Mouse (Mus musculus): ENCODE data around the gene Stx8. TPM values are rescaled to one million over a fixed set of nuclear protein-coding genes. Genes with fewer than 3 reads are reported as not detected.

The Stx8 gene
- polyA plus RNA-seq, 1 experiment from 2014 or later = 23.4 TPM

GRCm38 (mm10) chr11:68190849-68191248, 224.9 kb downstream of the Stx8 start:
- ATAC-seq (ENCODE audit: low read depth) = no peak
- H3K27ac ChIP-seq = no peak overlapping the region
- 62% methylated on average over 5 of the region's 5 CpGs for WGBS (ENCODE audit: insufficient replicate concordance)

GRCm38 (mm10) chr11:68195168-68195567, 229.2 kb downstream of the Stx8 start:
- H3K27ac ChIP-seq = no peak overlapping the region
- H3K27me3 ChIP-seq = no peaks in the 10 kb centered on the region
- H3K4me2 ChIP-seq = no peak overlapping the region
- H3K9ac ChIP-seq = no peak overlapping the region
- H3K36me3 ChIP-seq = no peaks in the 10 kb centered on the region
- DNase-seq (no peak), ATAC-seq (ENCODE audit: low read depth) (no peak)
- H3K9me3 ChIP-seq (replicated peaks) = no peaks in the 10 kb centered on the region
- 0 out of 2 replicates have a peak, but pooled peaks cover 6% of the 10 kb centered on the region for H3K4me1 ChIP-seq (replicated peaks)
- H3K4me3 ChIP-seq (replicated peaks) = no peak overlapping the region
- WGBS (ENCODE audit: insufficient replicate concordance) = 53% methylated on average over 6 of the region's 6 CpGs

More at GRCm38 (mm10) chr11:68190849-68191248, 224.9 kb downstream of the Stx8 start:
- H3K36me3 ChIP-seq = no peaks in the 10 kb centered on the region
- H3K9me3 ChIP-seq (replicated peaks) = no peaks in the 10 kb centered on the region
- H3K4me1 ChIP-seq (replicated peaks) = 0 out of 2 replicates have a peak, but pooled peaks cover 1% of the 10 kb centered on the region
- H3K4me3 ChIP-seq (replicated peaks) = no peak overlapping the region
- DNase-seq = no peak
- H3K9ac ChIP-seq = no peak overlapping the region
- no peaks in the 10 kb centered on the region for H3K27me3 ChIP-seq
- H3K4me2 ChIP-seq = no peak overlapping the region

GRCm38 (mm10) chr11:68195693-68196176, 229.7 kb downstream of the Stx8 start:
- Histone ChIP-seq H3K9me3 (replicated peaks) (no peaks in the 10 kb centered on the region), H3K27ac (no peak overlapping the region), H3K36me3 (no peaks in the 10 kb centered on the region), H3K4me1 (replicated peaks) (0 out of 2 replicates have a peak, but pooled peaks cover 6% of the 10 kb centered on the region), H3K4me3 (replicated peaks) (no peak overlapping the region), H3K4me2 (no peak overlapping the region), H3K9ac (no peak overlapping the region), H3K27me3 (no peaks in the 10 kb centered on the region)
- DNase-seq = no peak
- no peak for ATAC-seq (ENCODE audit: low read depth)
- 72% methylated on average over 10 of the region's 10 CpGs for WGBS (ENCODE audit: insufficient replicate concordance)

GRCm38 (mm10) chr11:68196566-68196965, 230.6 kb downstream of the Stx8 start:
- 73% methylated on average over 6 of the region's 6 CpGs for WGBS (ENCODE audit: insufficient replicate concordance)
- H3K9ac ChIP-seq = no peak overlapping the region
- ATAC-seq (ENCODE audit: low read depth) (no peak), DNase-seq (no peak)
- no peaks in the 10 kb centered on the region for H3K36me3 ChIP-seq
- no peak overlapping the region for H3K4me2 ChIP-seq
- no peak overlapping the region for H3K4me3 ChIP-seq (replicated peaks)
- H3K9me3 ChIP-seq (replicated peaks) = no peaks in the 10 kb centered on the region
- H3K27ac ChIP-seq = no peak overlapping the region
- no peaks in the 10 kb centered on the region for H3K27me3 ChIP-seq
- H3K4me1 ChIP-seq (replicated peaks) = 0 out of 2 replicates have a peak, but pooled peaks cover 6% of the 10 kb centered on the region

- Histone ChIP-seq H3K27ac (no peak overlapping the region), H3K36me3 (no peaks in the 10 kb centered on the region), H3K4me2 (no peak overlapping the region), H3K4me3 (replicated peaks) (no peak overlapping the region), H3K27me3 (no peaks in the 10 kb centered on the region), H3K9me3 (replicated peaks) (no peaks in the 10 kb centered on the region), H3K9ac (no peak overlapping the region), H3K4me1 (replicated peaks) (0 out of 2 replicates have a peak, but pooled peaks cover 6% of the 10 kb centered on the region)
- WGBS (ENCODE audit: insufficient replicate concordance) = 79% methylated on average over 11 of the region's 11 CpGs
- DNase-seq = no peak
- ATAC-seq (ENCODE audit: low read depth) = no peak
Observed at GRCm38 (mm10) chr11:68197471-68197870, 231.5 kb downstream of the Stx8 start.

- WGBS (ENCODE audit: insufficient replicate concordance) = 69% methylated on average over 10 of the region's 10 CpGs
- Histone ChIP-seq H3K4me1 (replicated peaks) (0 out of 2 replicates have a peak, but pooled peaks cover 6% of the 10 kb centered on the region), H3K27ac (no peak overlapping the region), H3K4me3 (replicated peaks) (no peak overlapping the region), H3K9ac (no peak overlapping the region), H3K36me3 (no peaks in the 10 kb centered on the region), H3K27me3 (no peaks in the 10 kb centered on the region), H3K4me2 (no peak overlapping the region), H3K9me3 (replicated peaks) (no peaks in the 10 kb centered on the region)
- ATAC-seq (ENCODE audit: low read depth) = no peak
- DNase-seq = no peak
Observed at GRCm38 (mm10) chr11:68198696-68199095, 232.7 kb downstream of the Stx8 start.

- H3K4me1 ChIP-seq (replicated peaks) = 0 out of 2 replicates have a peak, but pooled peaks cover 6% of the 10 kb centered on the region
- no peaks in the 10 kb centered on the region for H3K9me3 ChIP-seq (replicated peaks)
- H3K36me3 ChIP-seq = no peaks in the 10 kb centered on the region
- H3K4me3 ChIP-seq (replicated peaks) = no peak overlapping the region
- no peak overlapping the region for H3K27ac ChIP-seq
- ATAC-seq (ENCODE audit: low read depth) = no peak
- H3K4me2 ChIP-seq = no peak overlapping the region
- H3K27me3 ChIP-seq = no peaks in the 10 kb centered on the region
- DNase-seq = no peak
- 70% methylated on average over 8 of the region's 8 CpGs for WGBS (ENCODE audit: insufficient replicate concordance)
- H3K9ac ChIP-seq = no peak overlapping the region
Observed at GRCm38 (mm10) chr11:68199103-68199502, 233.1 kb downstream of the Stx8 start.

GRCm38 (mm10) chr11:68199801-68200423, 233.9 kb downstream of the Stx8 start:
- H3K9ac ChIP-seq = no peak overlapping the region
- H3K4me3 ChIP-seq (replicated peaks) = no peak overlapping the region
- no peaks in the 10 kb centered on the region for H3K27me3 ChIP-seq
- no peak for ATAC-seq (ENCODE audit: low read depth)
- 47% methylated on average over 10 of the region's 10 CpGs for WGBS (ENCODE audit: insufficient replicate concordance)
- H3K4me2 ChIP-seq = no peak overlapping the region
- H3K27ac ChIP-seq = no peak overlapping the region
- H3K4me1 ChIP-seq (replicated peaks) = 0 out of 2 replicates have a peak, but pooled peaks cover 6% of the 10 kb centered on the region
- H3K36me3 ChIP-seq = no peaks in the 10 kb centered on the region
- DNase-seq = no peak
- H3K9me3 ChIP-seq (replicated peaks) = no peaks in the 10 kb centered on the region

- Histone ChIP-seq H3K27me3 (no peaks in the 10 kb centered on the region), H3K9me3 (replicated peaks) (no peaks in the 10 kb centered on the region), H3K36me3 (no peaks in the 10 kb centered on the region), H3K9ac (no peak overlapping the region), H3K4me2 (no peak overlapping the region), H3K27ac (no peak overlapping the region), H3K4me1 (replicated peaks) (0 out of 2 replicates have a peak, but pooled peaks cover 6% of the 10 kb centered on the region), H3K4me3 (replicated peaks) (no peak overlapping the region)
- ATAC-seq (ENCODE audit: low read depth) (no peak), DNase-seq (no peak)
- WGBS (ENCODE audit: insufficient replicate concordance) = 72% methylated on average over 4 of the region's 4 CpGs
Observed at GRCm38 (mm10) chr11:68200500-68200899, 234.5 kb downstream of the Stx8 start.

- H3K4me1 ChIP-seq (replicated peaks) = 0 out of 2 replicates have a peak, but pooled peaks cover 4% of the 10 kb centered on the region
- DNase-seq (no peak), ATAC-seq (ENCODE audit: low read depth) (no peak)
- H3K27ac ChIP-seq = no peak overlapping the region
- no peaks in the 10 kb centered on the region for H3K36me3 ChIP-seq
- H3K27me3 ChIP-seq = no peaks in the 10 kb centered on the region
- 43% methylated on average over 1 of the region's 1 CpGs for WGBS (ENCODE audit: insufficient replicate concordance)
- no peak overlapping the region for H3K4me3 ChIP-seq (replicated peaks)
- H3K9ac ChIP-seq = no peak overlapping the region
- no peaks in the 10 kb centered on the region for H3K9me3 ChIP-seq (replicated peaks)
- H3K4me2 ChIP-seq = no peak overlapping the region
Observed at GRCm38 (mm10) chr11:68201063-68201462, 235.1 kb downstream of the Stx8 start.

GRCm38 (mm10) chr11:68201811-68202459, 235.9 kb downstream of the Stx8 start:
- DNase-seq = no peak
- ATAC-seq (ENCODE audit: low read depth) = no peak
- no peak overlapping the region for H3K9ac ChIP-seq
- no peaks in the 10 kb centered on the region for H3K9me3 ChIP-seq (replicated peaks)
- H3K4me3 ChIP-seq (replicated peaks) = no peak overlapping the region
- H3K27me3 ChIP-seq = no peaks in the 10 kb centered on the region
- no peak overlapping the region for H3K4me2 ChIP-seq
- no peaks in the 10 kb centered on the region for H3K4me1 ChIP-seq (replicated peaks)
- WGBS (ENCODE audit: insufficient replicate concordance) = 70% methylated on average over 10 of the region's 10 CpGs
- H3K27ac ChIP-seq = no peak overlapping the region
- no peaks in the 10 kb centered on the region for H3K36me3 ChIP-seq

All from liver, embryonic 13.5 days (tissue).